Mouse (Mus musculus) hindbrain, embryonic 11.5 days (tissue): ENCODE results near the gene Txnrd2. TPM values are rescaled to one million over a fixed set of nuclear protein-coding genes. Genes with fewer than 3 reads are reported as not detected.

Experiments used
- ATAC-seq: fragments of 200-750 bp; cut with Nextera tagmentation; 2 replicates; pipeline ENCODE4 v1.8.0; 2017; ENCODE audit warnings: mild to moderate bottlenecking, moderate TSS enrichment, moderate library complexity; ENCODE audit not compliant: low FRiP score
- DNase-seq: peaks from one replicate; pipeline ENCODE4 v3.0.0-alpha.2; 2015; ENCODE audit warnings: low spot score
- H3K27ac ChIP-seq: fragments of 300-500 bp; sonication (generic); 2 replicates; pipeline ENCODE4 v1.5.1; 2014; ENCODE audit warnings: mild to moderate bottlenecking, low read depth, low read length
- H3K27me3 ChIP-seq: fragments of 300-500 bp; sonication (generic); 2 replicates; pipeline ENCODE4 v1.6.1; 2014; ENCODE audit warnings: mild to moderate bottlenecking, low read length, moderate library complexity, mixed read lengths; ENCODE audit not compliant: control insufficient read depth, insufficient read depth
- H3K36me3 ChIP-seq: fragments of 300-500 bp; sonication (generic); 2 replicates; pipeline ENCODE4 v1.6.1; 2014; ENCODE audit warnings: mild to moderate bottlenecking, low read length, moderate library complexity, mixed read lengths; ENCODE audit not compliant: control insufficient read depth, insufficient read depth
- H3K4me1 ChIP-seq: fragments of 300-500 bp; sonication (generic); replicated peaks from 2 replicates; pipeline ENCODE4 v1.6.1; 2014; ENCODE audit warnings: low read length, mixed read lengths; ENCODE audit not compliant: control insufficient read depth, insufficient read depth
- H3K4me2 ChIP-seq: fragments of 300-500 bp; sonication (generic); replicated peaks from 2 replicates; pipeline ENCODE4 v1.6.1; 2014; ENCODE audit warnings: mild to moderate bottlenecking, low read depth, low read length
- H3K4me3 ChIP-seq: fragments of 300-500 bp; sonication (generic); 2 replicates; pipeline ENCODE4 v1.5.1; 2014; ENCODE audit warnings: low read depth, low read length
- H3K9ac ChIP-seq: fragments of 300-500 bp; sonication (generic); 2 replicates; pipeline ENCODE4 v1.6.1; 2014; ENCODE audit warnings: low read depth, low read length
- H3K9me3 ChIP-seq: fragments of 300-500 bp; sonication (generic); 2 replicates; pipeline ENCODE4 v1.6.1; 2016; ENCODE audit warnings: low read length; ENCODE audit not compliant: control insufficient read depth
- WGBS: fragments of 180-500 bp; shearing (Covaris S2); extraction: QIAGEN DNeasy Blood & Tissue Kit; methylation state at CpG from one replicate; pipeline ENCODE4 v1.1.7; 2014; 5-methylcytosine and 5-hydroxymethylcytosine counted together
- polyA plus RNA-seq: library from polyadenylated mRNA; unstranded; fragments of >200 nt; fragmentation: Nextera tagmentation; extraction: Ambion mirVana; gene quantifications from 2 replicates; pipeline ENCODE4 v1.2.1, GENCODE M21; 2014

Gene Txnrd2
- polyA plus RNA-seq, 1 experiment from 2014 or later, result 22.2 TPM

- no peak overlapping the region for H3K4me3 ChIP-seq
- ATAC-seq, result no peak
- H3K4me2 ChIP-seq, result no peak overlapping the region
- DNase-seq, result no peak
- H3K36me3 ChIP-seq, result no peaks in the 10 kb centered on the region
- H3K9me3 ChIP-seq, result no peaks in the 10 kb centered on the region
- H3K27me3 ChIP-seq, result no peaks in the 10 kb centered on the region
- H3K4me1 ChIP-seq, result no peaks in the 10 kb centered on the region
- no peak overlapping the region for H3K9ac ChIP-seq
- no peak overlapping the region for H3K27ac ChIP-seq
- WGBS, result 93% methylated on average over 4 of the region's 4 CpGs
Measured at GRCm38 (mm10) chr16:18449005-18449404, 22.8 kb downstream of the Txnrd2 start.

GRCm38 (mm10) chr16:18451486-18452181 lies 25.4 kb downstream of the Txnrd2 start:
- WGBS, result 71% methylated on average over 9 of the region's 9 CpGs
- no peak for ATAC-seq
- no peak overlapping the region for H3K4me3 ChIP-seq
- no peak overlapping the region for H3K27ac ChIP-seq
- H3K36me3 ChIP-seq, result no peaks in the 10 kb centered on the region
- DNase-seq, result no peak
- no peak overlapping the region for H3K9ac ChIP-seq
- H3K9me3 ChIP-seq, result no peaks in the 10 kb centered on the region
- no peaks in the 10 kb centered on the region for H3K4me1 ChIP-seq
- H3K4me2 ChIP-seq, result no peak overlapping the region
- H3K27me3 ChIP-seq, result no peaks in the 10 kb centered on the region

GRCm38 (mm10) chr16:18452361-18452862 lies 26.2 kb downstream of the Txnrd2 start:
- no peak for DNase-seq
- no peak for ATAC-seq

GRCm38 (mm10) chr16:18453846-18454245 lies 27.7 kb downstream of the Txnrd2 start:
- no peak overlapping the region for H3K4me3 ChIP-seq
- H3K4me1 ChIP-seq, result no peaks in the 10 kb centered on the region
- WGBS, result 41% methylated on average over 5 of the region's 5 CpGs
- H3K9me3 ChIP-seq, result no peaks in the 10 kb centered on the region
- H3K27ac ChIP-seq, result no peak overlapping the region
- DNase-seq (no peak), ATAC-seq (no peak)
- H3K36me3 ChIP-seq, result no peaks in the 10 kb centered on the region
- no peaks in the 10 kb centered on the region for H3K27me3 ChIP-seq
- no peak overlapping the region for H3K9ac ChIP-seq
- H3K4me2 ChIP-seq, result no peak overlapping the region

More at GRCm38 (mm10) chr16:18452361-18452862, 26.2 kb downstream of the Txnrd2 start:
- Histone ChIP-seq H3K4me2 (no peak overlapping the region), H3K36me3 (no peaks in the 10 kb centered on the region), H3K4me3 (no peak overlapping the region), H3K9me3 (no peaks in the 10 kb centered on the region), H3K27ac (no peak overlapping the region), H3K9ac (no peak overlapping the region), H3K27me3 (no peaks in the 10 kb centered on the region), H3K4me1 (no peaks in the 10 kb centered on the region)
- 84% methylated on average over 8 of the region's 8 CpGs for WGBS

- Histone ChIP-seq H3K9me3 (no peaks in the 10 kb centered on the region), H3K4me3 (no peak overlapping the region), H3K9ac (no peak overlapping the region), H3K27ac (no peak overlapping the region), H3K4me2 (no peak overlapping the region), H3K4me1 (peaks cover 10% of the 10 kb centered on the region), H3K27me3 (no peaks in the 10 kb centered on the region), H3K36me3 (no peaks in the 10 kb centered on the region)
- no peak for DNase-seq
- ATAC-seq, result no peak
- WGBS, result 90% methylated on average over 6 of the region's 6 CpGs
Measured at GRCm38 (mm10) chr16:18455407-18455806, 29.2 kb downstream of the Txnrd2 start.

- Histone ChIP-seq H3K27me3 (no peaks in the 10 kb centered on the region), H3K27ac (no peak overlapping the region), H3K9me3 (no peaks in the 10 kb centered on the region), H3K9ac (0 out of 2 replicates have a peak overlapping the region, but pooled peaks have one; percentile 15), H3K36me3 (no peaks in the 10 kb centered on the region), H3K4me1 (peaks cover 10% of the 10 kb centered on the region), H3K4me3 (no peak overlapping the region), H3K4me2 (no peak overlapping the region)
- DNase-seq (no peak), ATAC-seq (no peak)
Measured at GRCm38 (mm10) chr16:18458661-18459060, 32.5 kb downstream of the Txnrd2 start.

- Histone ChIP-seq H3K4me1 (peaks cover 10% of the 10 kb centered on the region), H3K27ac (peak overlapping the region; percentile 47; the same call in 1 of the 2 replicates), H3K27me3 (no peaks in the 10 kb centered on the region), H3K9ac (peak overlapping the region; percentile 27; the same call in 1 of the 2 replicates), H3K36me3 (no peaks in the 10 kb centered on the region), H3K9me3 (no peaks in the 10 kb centered on the region), H3K4me2 (0 out of 2 replicates have a peak overlapping the region, but pooled peaks have one; percentile 18), H3K4me3 (no peak overlapping the region)
- DNase-seq (peak; percentile 30), ATAC-seq (peak; percentile 22; the same call in 1 of the 2 replicates)
- WGBS, result 14% methylated on average over 12 of the region's 12 CpGs
Measured at GRCm38 (mm10) chr16:18459335-18459954, 33.3 kb downstream of the Txnrd2 start.

- H3K27ac ChIP-seq, result peak overlapping the region; percentile 47; the same call in 1 of the 2 replicates
Measured at GRCm38 (mm10) chr16:18459955-18460370, 33.8 kb downstream of the Txnrd2 start.

More at GRCm38 (mm10) chr16:18459955-18460370, 33.8 kb downstream of the Txnrd2 start:
- no peaks in the 10 kb centered on the region for H3K9me3 ChIP-seq
- H3K27me3 ChIP-seq, result no peaks in the 10 kb centered on the region
- peaks cover 10% of the 10 kb centered on the region for H3K4me1 ChIP-seq
- peak overlapping the region; percentile 27; the same call in 1 of the 2 replicates for H3K9ac ChIP-seq
- ATAC-seq (peak; percentile 77), DNase-seq (peak; percentile 61)
- no peak overlapping the region for H3K4me3 ChIP-seq
- 3% methylated on average over 11 of the region's 11 CpGs for WGBS
- no peaks in the 10 kb centered on the region for H3K36me3 ChIP-seq
- H3K4me2 ChIP-seq, result peak overlapping the region; percentile 18; the same call in 1 of the 2 replicates
